Mouse (Mus musculus) MEL (cell line): Measurements from ENCODE around the gene Mbd3l2. TPM values are rescaled to one million over a fixed set of nuclear protein-coding genes. Genes with fewer than 3 reads are reported as not detected.
"Not testable (repeated sequence)": the region's sequence is repeated elsewhere in the genome, so short reads cannot be mapped to it uniquely, and the experiment has no call there.

Source experiments
- DNase-seq: peaks from one replicate; pipeline ENCODE4 v3.0.0; 2011; ENCODE audit warnings: low read depth, low spot score
- H3K27ac ChIP-seq: 2 replicates; pipeline ENCODE4 v1.5.1; 2012; ENCODE audit warnings: low read depth, mild to moderate bottlenecking, control low read depth, low read length, moderate library complexity; ENCODE audit not compliant: control insufficient read depth
- H3K27me3 ChIP-seq, 2 experiments: fragments of 150-350 bp in 1 of 2; sonication (generic) in 1 of 2; 2 replicates each; pipeline ENCODE4 v1.6.1; 2012; ENCODE audit warnings: low read length in 2 of 2, mild to moderate bottlenecking in 2 of 2, improper control_type of control experiment in 1 of 2, moderate library complexity in 1 of 2; ENCODE audit not compliant: insufficient read depth in 2 of 2, control insufficient read depth in 1 of 2
- H3K36me3 ChIP-seq, 2 experiments: 2 replicates each; pipeline ENCODE4 v1.6.1; 2012 to 2014; ENCODE audit warnings: low read length in 2 of 2, improper control_type of control experiment in 1 of 2, inconsistent platforms in 1 of 2, mild to moderate bottlenecking in 1 of 2; ENCODE audit not compliant: insufficient read depth in 2 of 2, control insufficient read depth in 1 of 2
- H3K4me1 ChIP-seq, 2 experiments: fragments of 150-350 bp in 1 of 2; sonication (generic) in 1 of 2; 2 replicates each; pipeline ENCODE4 v1.6.1; 2012; ENCODE audit warnings: low read length in 2 of 2, improper control_type of control experiment in 1 of 2, mild to moderate bottlenecking in 1 of 2; ENCODE audit not compliant: insufficient read depth in 2 of 2, control insufficient read depth in 1 of 2
- H3K4me3 ChIP-seq, 2 experiments: fragments of 150-350 bp in 1 of 2; sonication (generic) in 1 of 2; 2 replicates each; pipeline ENCODE4 v1.5.1; 2012; ENCODE audit warnings: low read depth in 2 of 2, low read length in 2 of 2, mild to moderate bottlenecking in 2 of 2, moderate library complexity in 2 of 2, control low read depth in 1 of 2, improper control_type of control experiment in 1 of 2; ENCODE audit not compliant: control insufficient read depth in 1 of 2, insufficient read depth in 1 of 2
- H3K79me2 ChIP-seq: 2 replicates; pipeline ENCODE4 v1.6.1; 2012; ENCODE audit warnings: mild to moderate bottlenecking, low read length, moderate library complexity; ENCODE audit not compliant: control insufficient read depth, poor library complexity, insufficient read depth
- H3K9ac ChIP-seq: 2 replicates; pipeline ENCODE4 v1.6.1; 2012; ENCODE audit warnings: low read depth, mild to moderate bottlenecking, control low read depth, low read length, moderate library complexity; ENCODE audit not compliant: control insufficient read depth, poor library complexity, severe bottlenecking
- H3K9me3 ChIP-seq: fragments of 150-350 bp; sonication (generic); replicated peaks from 2 replicates; pipeline ENCODE4 v1.6.1; 2012; ENCODE audit warnings: mild to moderate bottlenecking, low read length, improper control_type of control experiment, moderate library complexity; ENCODE audit not compliant: insufficient read depth
- CTCF ChIP-seq, 3 experiments: IDR thresholded peaks in 2 of 3; conservative IDR thresholded peaks in 1 of 3; 2 replicates each; pipeline ENCODE4 v1.5.1; 2011 to 2012; ENCODE audit warnings: low read length in 3 of 3, low read depth in 2 of 3, mild to moderate bottlenecking in 2 of 3, improper control_type of control experiment in 1 of 3, inconsistent platforms in 1 of 3, mixed read lengths in 1 of 3, moderate library complexity in 1 of 3; ENCODE audit not compliant: control insufficient read depth in 1 of 3, insufficient read depth in 1 of 3, poor library complexity in 1 of 3, severe bottlenecking in 1 of 3
- E2F4 ChIP-seq: IDR thresholded peaks from 2 replicates; pipeline ENCODE4 v1.6.1; 2011; ENCODE audit warnings: low read depth, low read length, improper control_type of control experiment, borderline replicate concordance
- ELF1 ChIP-seq: IDR thresholded peaks from 2 replicates; pipeline ENCODE4 v1.6.1; 2014; ENCODE audit warnings: low read depth, mild to moderate bottlenecking, inconsistent platforms, low read length, improper control_type of control experiment, moderate library complexity
- ETS1 ChIP-seq: IDR thresholded peaks from 2 replicates; pipeline ENCODE4 v1.6.1; 2012; ENCODE audit warnings: low read depth, mild to moderate bottlenecking, inconsistent platforms, low read length, improper control_type of control experiment, moderate library complexity
- HCFC1 ChIP-seq: IDR thresholded peaks from 2 replicates; pipeline ENCODE4 v1.6.1; 2012; ENCODE audit warnings: low read depth, mild to moderate bottlenecking, inconsistent platforms, low read length, improper control_type of control experiment, moderate library complexity
- KAT2A ChIP-seq: conservative IDR thresholded peaks from 2 replicates; pipeline ENCODE4 v1.6.1; 2012; ENCODE audit warnings: low read depth, low read length, improper control_type of control experiment, inconsistent platforms
- MAX ChIP-seq: IDR thresholded peaks from 2 replicates; pipeline ENCODE4 v1.6.1; 2011; ENCODE audit warnings: low read length, improper control_type of control experiment
- MYB ChIP-seq: IDR thresholded peaks from 2 replicates; pipeline ENCODE4 v1.6.1; 2011; ENCODE audit warnings: mild to moderate bottlenecking, low read depth, low read length, improper control_type of control experiment
- MYC ChIP-seq: IDR thresholded peaks from 2 replicates; pipeline ENCODE4 v1.6.1; 2011; ENCODE audit warnings: low read depth, mild to moderate bottlenecking, low read length, improper control_type of control experiment, moderate library complexity
- POLR2A ChIP-seq, 2 experiments: IDR thresholded peaks; 2 replicates each; pipeline ENCODE4 v1.6.1; 2011 to 2012; ENCODE audit warnings: low read length in 2 of 2, mild to moderate bottlenecking in 2 of 2, control low read depth in 1 of 2, improper control_type of control experiment in 1 of 2, low read depth in 1 of 2, moderate library complexity in 1 of 2; ENCODE audit not compliant: control insufficient read depth in 1 of 2, insufficient read depth in 1 of 2, poor library complexity in 1 of 2
- POLR2AphosphoS2 ChIP-seq: IDR thresholded peaks from 2 replicates; pipeline ENCODE4 v1.6.1; 2011; ENCODE audit warnings: low read length, improper control_type of control experiment
- POLR2AphosphoS5 ChIP-seq: IDR thresholded peaks from 2 replicates; pipeline ENCODE4 v1.6.1; 2012; ENCODE audit warnings: low read depth, borderline replicate concordance, mild to moderate bottlenecking, inconsistent platforms, low read length, moderate library complexity, mixed read lengths
- RAD21 ChIP-seq: IDR thresholded peaks from 2 replicates; pipeline ENCODE4 v1.6.1; 2011; ENCODE audit warnings: mild to moderate bottlenecking, low read depth, low read length, improper control_type of control experiment
- SMC3 ChIP-seq: IDR thresholded peaks from 2 replicates; pipeline ENCODE4 v1.6.1; 2011; ENCODE audit warnings: low read depth, low read length, improper control_type of control experiment
- TAL1 ChIP-seq: IDR thresholded peaks from 2 replicates; pipeline ENCODE4 v1.6.1; 2012; ENCODE audit warnings: mild to moderate bottlenecking, inconsistent platforms, low read length, moderate library complexity, mixed read lengths
- UBTF ChIP-seq: IDR thresholded peaks from 2 replicates; pipeline ENCODE4 v1.6.1; 2012; ENCODE audit warnings: low read depth, mild to moderate bottlenecking, inconsistent platforms, low read length, improper control_type of control experiment, moderate library complexity, borderline replicate concordance; ENCODE audit not compliant: insufficient read depth
- ZMIZ1 ChIP-seq: IDR thresholded peaks from 2 replicates; pipeline ENCODE4 v1.6.1; 2012; ENCODE audit warnings: low read depth, mild to moderate bottlenecking, inconsistent platforms, low read length, improper control_type of control experiment, moderate library complexity
- polyA plus RNA-seq, 2 experiments: library from polyadenylated mRNA; stranded (reverse) in 1 of 2; unstranded in 1 of 2; fragments of >175 nt in 1 of 2; fragments of >200 nt in 1 of 2; gene quantifications; 2 replicates each; pipeline versions ENCODE4 v1.2.1 to v1.2.4; 2012; ENCODE audit warnings: low replicate concordance in 2 of 2, low read depth in 1 of 2; ENCODE audit not compliant: insufficient read length in 2 of 2, insufficient read depth in 1 of 2, missing spikeins in 1 of 2
- total RNA-seq: library from RNA; depleted of rRNA; stranded (reverse); fragments of 300-350 nt; gene quantifications from 2 replicates; pipeline ENCODE4 v1.2.3, GENCODE M21; 2012

The Mbd3l2 gene
- total and polyA plus RNA-seq, 3 experiments = not detected

DNA sequence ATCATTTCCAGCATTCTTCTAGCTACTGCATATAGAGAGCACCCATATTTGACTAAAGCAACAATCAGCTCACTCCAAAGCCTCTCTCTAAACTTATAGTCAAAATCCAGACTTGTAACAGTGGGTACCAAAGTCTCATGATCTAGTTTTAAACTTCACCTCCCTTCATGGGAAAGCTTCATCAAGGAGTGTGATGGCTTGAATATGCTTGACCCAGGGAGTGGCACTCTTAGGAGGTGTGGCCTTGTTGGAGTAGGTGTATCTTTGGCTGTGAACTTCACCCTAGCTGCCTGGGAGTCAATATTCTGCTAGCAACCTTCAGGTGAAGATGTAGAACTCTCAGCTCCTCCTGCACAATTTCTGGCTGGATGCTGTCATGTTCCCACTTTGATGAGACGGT lies 26.3 kb upstream of the Mbd3l2 start, which contains the start of gene Ubtfl1:
Gene Ubtfl1, plus strand, starts transcription at position 301 of the 400 bp plus-strand sequence.
- TF ChIP-seq HCFC1 (no peak), MYC (no peak), ETS1 (no peak), CTCF (IDR thresholded peaks at IDR 0.05 in 2 of 3, conservative IDR thresholded peaks at IDR 0.05 in 1 of 3; ENCODE audit: control insufficient read depth in 1 of 3, insufficient read depth in 1 of 3, low read depth in 2 of 3, low read length in 3 of 3, poor library complexity in 1 of 3, severe bottlenecking in 1 of 3) (no peak), ZMIZ1 (no peak), TAL1 (no peak), ELF1 (no peak), RAD21 (no peak), SMC3 (no peak), POLR2AphosphoS5 (no peak), POLR2AphosphoS2 (no peak), KAT2A (no peak), POLR2A (IDR thresholded peaks at IDR 0.05; ENCODE audit: control insufficient read depth in 1 of 2, insufficient read depth in 1 of 2, low read depth in 1 of 2, low read length in 2 of 2, poor library complexity in 1 of 2) (no peak), UBTF (no peak), E2F4 (no peak), MAX (no peak)
- Histone ChIP-seq H3K27me3 (no peaks in the 10 kb centered on the region), H3K9me3 (no peaks in the 10 kb centered on the region), H3K27ac (no peak within 1 kb of the TSS), H3K4me1 (no peaks in the 10 kb centered on the region), H3K79me2 (no peaks in the 10 kb centered on the region), H3K9ac (no peak within 1 kb of the TSS), H3K4me3 (no peak within 1 kb of the TSS), H3K36me3 (no peaks in the 10 kb centered on the region)
- DNase-seq = no peak

DNA sequence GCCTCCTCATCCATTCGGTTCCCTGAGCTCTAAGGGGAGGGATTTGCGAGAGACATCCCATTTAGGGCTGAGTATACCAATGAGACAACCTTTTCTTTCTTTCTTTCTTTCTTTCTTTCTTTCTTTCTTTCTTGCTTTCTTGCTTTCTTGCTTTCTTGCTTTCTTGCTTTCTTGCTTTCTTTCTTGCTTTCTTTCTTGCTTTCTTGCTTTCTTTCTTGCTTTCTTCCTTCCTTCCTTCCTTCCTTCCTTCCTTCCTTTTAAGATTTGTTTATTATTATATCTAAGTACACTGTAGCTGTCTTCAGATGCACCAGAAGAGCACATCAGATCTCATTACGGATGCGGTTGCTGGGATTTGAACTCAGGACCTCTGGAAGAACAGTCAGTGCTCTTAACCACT lies 18.1 kb upstream of the Mbd3l2 start:
- not testable (repeated sequence) for H3K4me3 ChIP-seq, H3K9ac ChIP-seq, H3K9me3 ChIP-seq, H3K36me3 ChIP-seq, H3K79me2 ChIP-seq, H3K4me1 ChIP-seq, H3K27ac ChIP-seq, H3K27me3 ChIP-seq
- DNase-seq = peak; percentile 66

DNA sequence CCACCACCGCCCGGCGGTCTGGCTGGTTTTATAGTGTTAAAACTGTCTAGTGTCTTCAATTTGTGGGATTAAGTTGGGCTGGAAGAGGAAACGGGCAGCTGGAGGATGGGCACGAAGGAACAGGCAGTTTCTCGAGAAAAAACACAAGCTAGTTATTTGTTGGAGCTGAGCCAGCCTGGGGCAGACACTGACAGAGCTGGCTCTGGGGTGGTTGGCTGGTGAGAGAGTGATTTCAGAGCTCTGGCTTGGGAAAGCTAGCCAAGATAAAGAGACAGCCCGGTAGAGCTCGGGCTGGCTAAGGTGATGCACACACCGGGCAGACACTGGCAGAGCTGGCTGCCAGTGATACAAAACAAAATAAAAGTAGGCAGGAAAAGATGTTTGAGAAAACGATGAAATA lies 1.2 kb downstream of the Mbd3l2 start:
- no peak for DNase-seq
- TF ChIP-seq RAD21 = no peak
- TF ChIP-seq TAL1 = no peak
- no peak for TF ChIP-seq POLR2AphosphoS2
- no peak for TF ChIP-seq MYB

More for the DNA sequence above, 1.2 kb downstream of the Mbd3l2 start:
- no peak overlapping the region for H3K27ac ChIP-seq
- no peaks in the 10 kb centered on the region for H3K79me2 ChIP-seq
- no peak overlapping the region for H3K4me3 ChIP-seq
- no peaks in the 10 kb centered on the region for H3K27me3 ChIP-seq
- H3K4me1 ChIP-seq = no peaks in the 10 kb centered on the region
- H3K9me3 ChIP-seq = no peaks in the 10 kb centered on the region
- no peak overlapping the region for H3K9ac ChIP-seq
- no peaks in the 10 kb centered on the region for H3K36me3 ChIP-seq
